Mouse (Mus musculus) gastrocnemius, postnatal 10 days (tissue): ENCODE measurements around the gene Slc37a3. TPM values are rescaled to one million over a fixed set of nuclear protein-coding genes. Genes with fewer than 3 reads are reported as not detected.
"Not testable (repeated sequence)": the region's sequence is repeated elsewhere in the genome, so short reads cannot be mapped to it uniquely, and the experiment has no call there.

Experiments used
- DNase-seq: peaks from one replicate; pipeline ENCODE4 v3.0.0; 2021; ENCODE audit warnings: mixed read lengths
- total RNA-seq, 2 experiments: library from RNA; stranded (reverse); gene quantifications; 2 replicates each; pipeline ENCODE4 v1.2.3; 2021

Slc37a3 gene
- total RNA-seq, 2 experiments from 2014 or later = 21.0 to 32.2 TPM

GRCm38 (mm10) chr6:39378161-39378835, 823 bp upstream of the Slc37a3 start:
- not testable (repeated sequence) for DNase-seq

- DNase-seq = no peak
Measured at GRCm38 (mm10) chr6:39376775-39377174, 700 bp downstream of the Slc37a3 start.

GRCm38 (mm10) chr6:39373301-39373955, 4.0 kb downstream of the Slc37a3 start:
- DNase-seq = no peak

- peak; percentile 9 for DNase-seq
Measured at GRCm38 (mm10) chr6:39372727-39373126, 4.7 kb downstream of the Slc37a3 start.

GRCm38 (mm10) chr6:39372042-39372441, 5.4 kb downstream of the Slc37a3 start:
- no peak for DNase-seq

- no peak for DNase-seq
Measured at GRCm38 (mm10) chr6:39369631-39370030, 7.8 kb downstream of the Slc37a3 start.

GRCm38 (mm10) chr6:39362684-39363083, 14.8 kb downstream of the Slc37a3 start:
- no peak for DNase-seq

- not testable (repeated sequence) for DNase-seq
Measured at GRCm38 (mm10) chr6:39359207-39359606, 18.3 kb downstream of the Slc37a3 start.

GRCm38 (mm10) chr6:39348946-39349345, 28.5 kb downstream of the Slc37a3 start:
- no peak for DNase-seq

- DNase-seq = no peak
Measured at GRCm38 (mm10) chr6:39347880-39348814, 29.3 kb downstream of the Slc37a3 start.

GRCm38 (mm10) chr6:39346991-39347501, 30.4 kb downstream of the Slc37a3 start:
- DNase-seq = no peak

- no peak for DNase-seq
Measured at GRCm38 (mm10) chr6:39345430-39345829, 32.0 kb downstream of the Slc37a3 start.

- peak; percentile 83 for DNase-seq
Measured at GRCm38 (mm10) chr6:39344020-39344419, 33.5 kb downstream of the Slc37a3 start.

- DNase-seq = no peak
Measured at GRCm38 (mm10) chr6:39341798-39342197, 35.7 kb downstream of the Slc37a3 start.

- DNase-seq = no peak
Measured at GRCm38 (mm10) chr6:39338359-39338758, 39.1 kb downstream of the Slc37a3 start.

- DNase-seq = no peak
Measured at GRCm38 (mm10) chr6:39334873-39335272, 42.6 kb downstream of the Slc37a3 start.

- DNase-seq = no peak
Measured at GRCm38 (mm10) chr6:39334224-39334623, 43.3 kb downstream of the Slc37a3 start.

- no peak for DNase-seq
Measured at GRCm38 (mm10) chr6:39331998-39332700, 45.3 kb downstream of the Slc37a3 start.

- no peak for DNase-seq
Measured at GRCm38 (mm10) chr6:39330981-39331380, 46.5 kb downstream of the Slc37a3 start.

- DNase-seq = no peak
Measured at GRCm38 (mm10) chr6:39320286-39320685, 57.2 kb downstream of the Slc37a3 start.

- DNase-seq = peak; percentile 51
Measured at GRCm38 (mm10) chr6:39319061-39319761, 58.3 kb downstream of the Slc37a3 start.
